Mouse (Mus musculus) adrenal gland, postnatal 4 days (tissue): ENCODE measurements around the gene Napepld. TPM values are rescaled to one million over a fixed set of nuclear protein-coding genes. Genes with fewer than 3 reads are reported as not detected.
"Not testable (repeated sequence)": the region's sequence is repeated elsewhere in the genome, so short reads cannot be mapped to it uniquely, and the experiment has no call there.

Experiments used
- DNase-seq, 2 experiments: peaks; one replicate each; pipeline ENCODE4 v3.0.0; 2021 to 2022; ENCODE audit warnings: low spot score in 2 of 2, mixed read lengths in 2 of 2
- total RNA-seq, 2 experiments: library from RNA; stranded (reverse); gene quantifications; 2 replicates each; pipeline ENCODE4 v1.2.3; 2021

Napepld gene
- total RNA-seq, 2 experiments from 2014 or later, result 22.1 to 24.7 TPM

DNA sequence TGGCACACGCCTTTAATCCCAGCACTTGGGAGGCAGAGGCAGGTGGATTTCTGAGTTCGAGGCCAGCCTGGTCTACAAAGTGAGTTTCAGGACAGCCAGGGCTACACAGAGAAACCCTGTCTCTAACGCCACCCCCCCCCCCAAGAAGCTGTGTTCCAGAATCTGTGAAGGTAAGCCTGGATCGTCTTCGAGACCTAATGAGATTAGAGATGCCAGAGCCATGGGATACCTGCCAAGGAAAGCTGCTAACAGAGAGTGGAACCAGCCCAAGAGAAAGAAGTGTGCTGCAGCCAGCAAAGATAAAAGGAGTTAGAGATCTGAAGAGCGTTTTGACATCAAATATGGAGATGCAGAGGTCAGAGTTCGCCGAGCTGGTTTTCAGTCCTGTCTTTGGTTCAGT lies 6.8 kb upstream of the Napepld start:
- DNase-seq, result not testable (repeated sequence)

- DNase-seq, result no peak
Measured at GRCm38 (mm10) chr5:21706546-21706945, 5.3 kb upstream of the Napepld start.

- no peak for DNase-seq
Measured at GRCm38 (mm10) chr5:21703708-21704107, 2.5 kb upstream of the Napepld start.

GRCm38 (mm10) chr5:21702873-21703475 lies 1.8 kb upstream of the Napepld start:
- no peak for DNase-seq

DNA sequence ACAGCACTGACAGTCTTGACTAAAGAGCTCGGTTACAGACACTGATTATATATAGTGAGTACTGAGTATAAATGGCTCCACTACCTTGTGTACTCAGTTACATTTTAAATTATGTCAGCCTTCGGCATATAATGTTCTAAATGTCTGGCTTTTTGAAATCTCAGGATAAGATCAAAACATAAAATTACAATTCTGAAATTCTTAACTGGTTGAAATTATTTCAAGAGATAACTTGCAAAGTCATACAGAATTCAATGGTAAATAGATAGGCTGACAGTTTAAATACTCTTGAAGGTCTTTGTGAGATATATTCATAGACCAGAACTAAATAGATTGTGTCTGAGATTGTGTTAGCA lies 791 bp upstream of the Napepld start:
- DNase-seq, result no peak

- no peak for DNase-seq
Measured at GRCm38 (mm10) chr5:21700934-21701333, 262 bp downstream of the Napepld start.

- DNase-seq, result no peak
Measured at GRCm38 (mm10) chr5:21700272-21700821, 849 bp downstream of the Napepld start.

DNA sequence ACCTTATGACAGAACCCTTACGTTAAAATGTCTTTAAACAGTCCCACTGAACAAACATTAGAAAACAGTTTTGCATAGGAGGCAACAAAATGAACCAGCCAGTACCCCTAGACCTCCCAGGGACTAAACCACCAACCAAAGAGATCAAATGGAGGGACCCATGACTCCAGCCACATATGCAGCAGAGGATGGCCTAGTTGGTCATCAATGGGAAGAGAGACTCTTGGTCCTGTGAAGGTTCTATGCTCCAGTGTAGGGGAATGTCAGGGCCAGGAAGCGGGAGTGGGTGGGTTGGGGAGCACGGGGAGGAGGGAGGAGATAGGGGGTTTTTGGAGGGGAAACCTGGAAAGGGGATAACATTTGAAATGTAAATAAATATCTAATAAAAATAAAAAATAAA lies 1.6 kb downstream of the Napepld start:
- not testable (repeated sequence) for DNase-seq

- DNase-seq, result no peak
Measured at GRCm38 (mm10) chr5:21694854-21695490, 6.2 kb downstream of the Napepld start.

GRCm38 (mm10) chr5:21693372-21693870 lies 7.8 kb downstream of the Napepld start:
- DNase-seq, result no peak

DNA sequence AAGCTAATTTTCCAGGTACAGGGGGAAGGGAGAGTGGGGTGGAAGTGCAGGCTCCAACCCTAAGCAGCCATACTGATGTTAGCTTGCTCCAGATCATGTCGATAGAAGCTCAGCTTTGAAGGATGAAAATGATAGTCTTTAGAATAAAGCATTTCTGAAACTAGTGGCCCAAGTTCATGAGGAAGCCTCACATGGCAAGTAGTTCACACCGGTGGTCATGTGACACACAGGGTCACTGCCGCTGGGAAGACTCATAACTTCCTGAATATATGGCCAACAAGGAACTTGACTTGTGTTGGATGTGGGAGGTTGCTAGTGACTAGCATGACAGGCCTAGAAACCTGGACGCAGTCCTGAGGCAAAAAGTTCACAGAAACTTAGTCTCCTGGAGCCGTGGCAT lies 9.0 kb downstream of the Napepld start:
- DNase-seq, result no peak

DNA sequence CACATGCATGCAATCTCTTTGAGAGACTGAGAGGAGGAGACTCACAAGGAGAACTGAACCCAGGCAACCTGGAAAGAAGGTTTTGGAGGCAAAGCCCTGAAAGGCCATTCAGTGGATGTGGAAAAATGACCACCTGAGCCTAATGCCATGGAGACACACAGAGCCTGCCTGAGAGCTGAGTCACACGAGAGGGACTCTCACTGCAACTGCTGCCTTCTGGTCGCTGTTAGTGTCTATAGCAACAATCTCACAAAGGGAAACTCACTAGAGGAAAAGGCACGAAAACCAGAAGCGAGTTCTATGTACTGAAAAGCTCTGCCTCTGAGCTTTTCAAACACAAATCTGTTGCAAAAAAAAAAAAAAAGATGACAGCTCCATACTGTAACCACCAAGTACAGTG lies 14.2 kb downstream of the Napepld start:
- DNase-seq, result no peak

DNA sequence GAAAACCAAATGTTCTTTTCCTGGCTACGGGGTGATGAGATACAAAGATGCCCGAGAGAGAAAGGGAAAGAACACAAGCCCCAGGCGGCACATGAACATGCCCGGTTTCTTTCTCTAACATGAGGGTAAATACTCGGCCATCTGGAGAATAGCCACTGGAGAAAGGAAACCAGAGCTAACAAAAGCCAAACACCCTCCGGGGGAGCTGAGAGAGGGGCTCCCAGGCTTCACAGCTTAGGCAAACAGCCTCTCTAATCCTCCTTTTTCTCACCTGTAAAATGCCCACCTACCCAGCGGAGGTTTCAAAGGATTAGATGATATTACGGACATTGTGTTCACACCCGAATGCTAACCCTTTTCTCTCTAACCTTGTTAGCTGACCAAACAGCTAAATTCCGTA lies 16.2 kb downstream of the Napepld start:
- DNase-seq, result no peak

DNA sequence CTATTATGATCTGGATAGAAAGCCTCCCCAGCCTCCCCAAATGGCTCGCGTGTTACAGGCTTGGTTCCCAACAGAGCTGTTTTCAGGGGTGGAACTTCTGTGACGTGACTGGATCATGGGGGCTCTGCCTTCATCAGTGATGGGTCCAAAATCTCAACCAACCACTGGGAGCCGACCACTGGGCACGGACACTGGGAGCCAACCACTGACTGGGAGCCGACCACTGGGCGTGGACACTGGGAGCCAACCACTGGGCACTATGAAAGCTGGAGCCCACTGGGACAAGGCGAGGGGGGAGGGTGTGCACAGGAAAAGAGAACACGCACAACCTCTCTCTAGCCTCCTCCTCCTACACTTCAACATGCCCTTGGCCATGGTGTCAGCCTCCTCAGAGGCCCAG lies 17.4 kb downstream of the Napepld start:
- DNase-seq, result no peak

GRCm38 (mm10) chr5:21680940-21681339 lies 20.3 kb downstream of the Napepld start:
- no peak for DNase-seq

DNA sequence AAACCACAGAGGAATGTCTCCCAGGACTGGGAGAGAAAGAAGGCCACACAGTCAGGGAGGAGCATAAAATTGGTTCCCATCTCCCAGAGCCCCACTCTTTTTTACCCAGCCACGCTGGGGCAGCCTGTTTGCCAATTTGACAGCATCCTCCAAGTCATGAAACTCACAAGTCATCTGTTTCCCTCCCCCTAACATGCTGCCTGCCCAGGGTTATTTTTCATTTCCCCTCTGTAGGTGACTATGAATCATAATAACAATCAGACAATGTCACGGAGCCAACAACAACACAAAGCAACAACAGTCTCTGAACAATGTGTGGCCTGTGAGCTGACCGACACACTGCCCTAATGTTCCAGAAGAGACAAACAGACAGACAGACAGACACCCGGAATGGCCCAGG lies 21.2 kb downstream of the Napepld start:
- DNase-seq, result no peak

- DNase-seq, result no peak
Measured at GRCm38 (mm10) chr5:21678363-21678762, 22.8 kb downstream of the Napepld start.

- DNase-seq, result no peak
Measured at GRCm38 (mm10) chr5:21677939-21678338, 23.3 kb downstream of the Napepld start.

GRCm38 (mm10) chr5:21675494-21675893 lies 25.7 kb downstream of the Napepld start:
- DNase-seq, result no peak

DNA sequence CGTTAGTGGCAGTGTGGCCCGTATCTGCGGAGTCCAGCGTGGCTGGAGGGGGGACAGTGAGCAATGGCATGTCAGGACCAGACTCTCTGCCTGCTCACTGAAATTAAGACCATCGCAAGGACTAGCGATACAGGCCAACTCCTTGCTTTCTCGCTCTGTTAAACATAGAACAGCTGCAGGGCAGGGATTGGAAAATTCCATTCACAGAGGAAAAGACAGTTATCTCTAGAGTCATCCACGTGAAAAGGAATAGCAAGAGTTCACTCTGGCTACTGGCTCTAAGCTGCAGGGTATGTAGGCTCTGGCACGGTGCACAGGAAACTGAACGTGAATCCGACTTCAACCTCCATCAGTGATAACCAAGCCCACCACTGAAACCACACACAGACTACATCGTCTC lies 26.2 kb downstream of the Napepld start:
- DNase-seq, result no peak

GRCm38 (mm10) chr5:21673742-21674141 lies 27.5 kb downstream of the Napepld start:
- no peak for DNase-seq

DNA sequence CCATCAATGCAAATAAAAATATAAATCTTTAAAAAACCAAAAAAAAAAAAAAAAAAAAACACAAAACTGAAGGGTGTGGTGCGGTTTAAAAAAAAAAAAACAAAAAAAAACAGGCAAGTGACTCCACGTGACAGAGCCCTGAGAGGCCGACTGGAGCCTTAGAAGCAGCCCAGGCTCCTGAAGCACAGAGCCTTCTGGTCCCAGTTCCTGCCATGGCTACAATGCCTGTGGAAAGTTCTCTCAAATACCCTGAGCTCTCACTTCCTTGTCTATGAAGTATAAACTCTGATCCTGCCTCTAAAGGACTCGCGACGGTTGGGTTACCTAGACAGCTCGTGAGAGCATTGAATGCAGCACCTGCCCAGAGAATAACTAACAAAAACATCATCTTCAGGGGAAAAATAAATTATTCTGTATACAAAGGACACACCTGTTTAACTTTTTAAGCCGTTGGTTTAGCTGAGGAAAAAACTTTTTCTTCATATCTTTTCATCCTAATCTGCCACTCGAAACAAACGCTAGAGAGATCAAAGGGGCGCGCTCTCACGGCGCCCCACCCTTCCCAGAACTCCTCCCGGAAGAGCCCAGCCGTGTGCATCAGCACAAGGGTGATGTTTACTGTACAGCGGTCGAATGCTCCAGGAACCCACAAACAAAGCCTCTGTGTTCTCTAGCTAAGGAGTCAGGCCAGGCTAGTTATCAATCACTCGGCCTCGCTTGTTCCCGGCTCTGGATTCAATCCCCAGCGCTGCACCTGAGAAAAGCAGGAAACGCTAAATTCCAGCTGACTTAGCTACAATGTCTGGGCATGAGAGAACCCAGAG lies 28.2 kb downstream of the Napepld start:
- DNase-seq, result no peak
